ENCODE assay signal across 26 mouse cellular contexts in genomic region chr1:7388627-7389026, GRCm38 (mm10).
DNase-seq lines count a peak whose midpoint lies in the region; ATAC-seq and TF ChIP-seq lines count a peak whose summit lies in the region.
"Had no signal": no experiment of that assay in that cellular context is flagged by ENCODE, and none has a peak within 500 bp of the region (broad histone marks: within the 10 kb centered on the region; RNA-seq: fewer than 3 reads in every experiment).

No protein-coding gene starts in this region.

- no peaks in the 10 kb centered on the region for H3K9me3 ChIP-seq in forebrain, embryonic 11.5 days (ENCODE audit: control insufficient read depth, low read length)
- H3K9me3 ChIP-seq in forebrain, postnatal 0 days (ENCODE audit: low read length) = no peaks in the 10 kb centered on the region
- no peaks in the 10 kb centered on the region for H3K9me3 ChIP-seq in intestine, postnatal 0 days (ENCODE audit: control insufficient read depth)
- no peaks in the 10 kb centered on the region for H3K9me3 ChIP-seq in intestine, embryonic 15.5 days
- no peaks in the 10 kb centered on the region for H3K9me3 ChIP-seq in midbrain, embryonic 12.5 days
- no peaks in the 10 kb centered on the region for H3K9me3 ChIP-seq in midbrain, embryonic 16.5 days (replicated peaks; ENCODE audit: control insufficient read depth, low read length, poor library complexity, severe bottlenecking)
- no peaks in the 10 kb centered on the region for H3K9me3 ChIP-seq in neural tube, embryonic 11.5 days (ENCODE audit: control insufficient read depth, low read length)
- no peaks in the 10 kb centered on the region for H3K9me3 ChIP-seq in neural tube, embryonic 15.5 days (replicated peaks)
- H3K9me3 ChIP-seq: embryonic facial prominence, embryonic 10.5 days; embryonic facial prominence, embryonic 12.5 days; forebrain, embryonic 12.5 days; G1E had no signal

- no peak for DNase-seq in forebrain, embryonic 11.5 days (ENCODE audit: low spot score)
- no peak for DNase-seq in forebrain, postnatal 0 days
- DNase-seq in neural tube, embryonic 11.5 days (ENCODE audit: low spot score) = no peak
- DNase-seq: adrenal gland, adult 8-10 months; adrenal gland, postnatal 14 days; adrenal gland, postnatal 36 days; B cell, adult 2 months; cerebellum, adult 11-12 months; cerebellum, adult 2 months; cerebellum, adult 9-10 months; cerebellum, postnatal 10 days; cerebellum, postnatal 25 days had no signal

- ATAC-seq in forebrain, embryonic 11.5 days (replicated peaks; ENCODE audit: low FRiP score) = peak; percentile 53; the same call in 1 of the 2 replicates
- no peak for ATAC-seq in forebrain, postnatal 0 days
- ATAC-seq in intestine, postnatal 0 days = 0 out of 2 replicates have a peak, but pooled peaks have one; percentile 22
- no peak for ATAC-seq in intestine, embryonic 15.5 days
- ATAC-seq in midbrain, embryonic 12.5 days (ENCODE audit: low FRiP score, low read depth) = peak; percentile 47
- no peak for ATAC-seq in midbrain, embryonic 16.5 days
- ATAC-seq in neural tube, embryonic 11.5 days (ENCODE audit: insufficient read depth, low FRiP score, low TSS enrichment) = peak; percentile 53; the same call in 1 of the 2 replicates
- ATAC-seq in neural tube, embryonic 15.5 days (ENCODE audit: low FRiP score) = no peak
- ATAC-seq: activated CD4-positive, CD25-positive, alpha-beta regulatory T cell, adult 4 months; CD4-positive, CD25-positive, alpha-beta regulatory T cell, adult 4 months; forebrain, embryonic 14.5 days; Patski had no signal

- WGBS in forebrain, embryonic 11.5 days = 88% methylated on average over 1 of the region's 1 CpGs
- 100% methylated on average over 1 of the region's 1 CpGs for WGBS in forebrain, postnatal 0 days
- WGBS in intestine, postnatal 0 days = 100% methylated on average over 1 of the region's 1 CpGs
- 76% methylated on average over 1 of the region's 1 CpGs for WGBS in intestine, embryonic 15.5 days
- WGBS in midbrain, embryonic 12.5 days = 90% methylated on average over 1 of the region's 1 CpGs
- 88% methylated on average over 1 of the region's 1 CpGs for WGBS in midbrain, embryonic 16.5 days
- 85% methylated on average over 1 of the region's 1 CpGs for WGBS in neural tube, embryonic 11.5 days
- WGBS in neural tube, embryonic 15.5 days = 93% methylated on average over 1 of the region's 1 CpGs

- no peak overlapping the region for H3K27ac ChIP-seq in forebrain, embryonic 11.5 days (ENCODE audit: low read depth, low read length)
- no peak overlapping the region for H3K27ac ChIP-seq in forebrain, postnatal 0 days (ENCODE audit: low read depth, low read length)
- H3K27ac ChIP-seq in intestine, postnatal 0 days (ENCODE audit: low read depth, low read length) = no peak overlapping the region
- no peak overlapping the region for H3K27ac ChIP-seq in intestine, embryonic 15.5 days
- H3K27ac ChIP-seq in midbrain, embryonic 12.5 days (replicated peaks) = no peak overlapping the region
- no peak overlapping the region for H3K27ac ChIP-seq in midbrain, embryonic 16.5 days (ENCODE audit: low read length)
- no peak overlapping the region for H3K27ac ChIP-seq in neural tube, embryonic 11.5 days (ENCODE audit: low read depth, low read length)
- H3K27ac ChIP-seq in neural tube, embryonic 15.5 days (replicated peaks) = no peak overlapping the region
- H3K27ac ChIP-seq: embryonic facial prominence, embryonic 10.5 days; embryonic facial prominence, embryonic 12.5 days; forebrain, embryonic 12.5 days had no signal

- H3K4me1 ChIP-seq in forebrain, embryonic 11.5 days (replicated peaks; ENCODE audit: control insufficient read depth, insufficient read depth, low read length) = no peaks in the 10 kb centered on the region
- H3K4me1 ChIP-seq in forebrain, postnatal 0 days (ENCODE audit: insufficient read depth) = no peaks in the 10 kb centered on the region
- no peaks in the 10 kb centered on the region for H3K4me1 ChIP-seq in intestine, postnatal 0 days (replicated peaks; ENCODE audit: control insufficient read depth, insufficient read depth, low read length)
- H3K4me1 ChIP-seq in intestine, embryonic 15.5 days (replicated peaks) = no peaks in the 10 kb centered on the region
- no peaks in the 10 kb centered on the region for H3K4me1 ChIP-seq in midbrain, embryonic 12.5 days
- H3K4me1 ChIP-seq in midbrain, embryonic 16.5 days (ENCODE audit: control insufficient read depth, insufficient read depth, low read length) = no peaks in the 10 kb centered on the region
- H3K4me1 ChIP-seq in neural tube, embryonic 11.5 days (ENCODE audit: control insufficient read depth, insufficient read depth, low read length) = no peaks in the 10 kb centered on the region
- H3K4me1 ChIP-seq in neural tube, embryonic 15.5 days = no peaks in the 10 kb centered on the region
- H3K4me1 ChIP-seq: embryonic facial prominence, embryonic 10.5 days; embryonic facial prominence, embryonic 12.5 days; forebrain, embryonic 12.5 days had no signal

- TF ChIP-seq CTCF in forebrain, postnatal 0 days (IDR thresholded peaks at IDR 0.05; ENCODE audit: low read depth) = no peak
- no peak for TF ChIP-seq CTCF in intestine, postnatal 0 days (IDR thresholded peaks at IDR 0.05; ENCODE audit: low read depth)

- no peak overlapping the region for H3K4me3 ChIP-seq in forebrain, embryonic 11.5 days (ENCODE audit: low read depth, low read length)
- no peak overlapping the region for H3K4me3 ChIP-seq in forebrain, postnatal 0 days (ENCODE audit: low read depth, low read length)
- H3K4me3 ChIP-seq in intestine, postnatal 0 days (ENCODE audit: low read depth, low read length) = no peak overlapping the region
- H3K4me3 ChIP-seq in intestine, embryonic 15.5 days (replicated peaks) = no peak overlapping the region
- H3K4me3 ChIP-seq in midbrain, embryonic 12.5 days = no peak overlapping the region
- no peak overlapping the region for H3K4me3 ChIP-seq in midbrain, embryonic 16.5 days (ENCODE audit: low read depth, low read length)
- no peak overlapping the region for H3K4me3 ChIP-seq in neural tube, embryonic 11.5 days (ENCODE audit: low read depth, low read length)
- no peak overlapping the region for H3K4me3 ChIP-seq in neural tube, embryonic 15.5 days (replicated peaks)
- H3K4me3 ChIP-seq: embryonic facial prominence, embryonic 10.5 days; embryonic facial prominence, embryonic 12.5 days; forebrain, embryonic 12.5 days had no signal

- H3K36me3 ChIP-seq in forebrain, embryonic 11.5 days (ENCODE audit: control insufficient read depth, insufficient read depth, low read length) = no peaks in the 10 kb centered on the region
- no peaks in the 10 kb centered on the region for H3K36me3 ChIP-seq in forebrain, postnatal 0 days (ENCODE audit: insufficient read depth)
- no peaks in the 10 kb centered on the region for H3K36me3 ChIP-seq in intestine, postnatal 0 days (ENCODE audit: control insufficient read depth, insufficient read depth)
- no peaks in the 10 kb centered on the region for H3K36me3 ChIP-seq in intestine, embryonic 15.5 days
- H3K36me3 ChIP-seq in midbrain, embryonic 12.5 days = no peaks in the 10 kb centered on the region
- no peaks in the 10 kb centered on the region for H3K36me3 ChIP-seq in midbrain, embryonic 16.5 days (ENCODE audit: control insufficient read depth, insufficient read depth, low read length)
- no peaks in the 10 kb centered on the region for H3K36me3 ChIP-seq in neural tube, embryonic 11.5 days (ENCODE audit: control insufficient read depth, insufficient read depth, low read length)
- H3K36me3 ChIP-seq in neural tube, embryonic 15.5 days = no peaks in the 10 kb centered on the region
- H3K36me3 ChIP-seq: embryonic facial prominence, embryonic 12.5 days; forebrain, embryonic 12.5 days; G1E had no signal

- H3K9ac ChIP-seq in forebrain, embryonic 11.5 days (ENCODE audit: low read length) = no peak overlapping the region
- H3K9ac ChIP-seq in forebrain, postnatal 0 days = no peak overlapping the region
- H3K9ac ChIP-seq in intestine, postnatal 0 days (ENCODE audit: low read depth, low read length) = no peak overlapping the region
- no peak overlapping the region for H3K9ac ChIP-seq in intestine, embryonic 15.5 days
- H3K9ac ChIP-seq in midbrain, embryonic 12.5 days (replicated peaks) = no peak overlapping the region
- no peak overlapping the region for H3K9ac ChIP-seq in midbrain, embryonic 16.5 days (ENCODE audit: low read depth, low read length)
- H3K9ac ChIP-seq in neural tube, embryonic 11.5 days (ENCODE audit: low read length) = no peak overlapping the region
- no peak overlapping the region for H3K9ac ChIP-seq in neural tube, embryonic 15.5 days (replicated peaks)
- H3K9ac ChIP-seq: embryonic facial prominence, embryonic 12.5 days; forebrain, embryonic 12.5 days had no signal

- H3K4me2 ChIP-seq in forebrain, embryonic 11.5 days (ENCODE audit: low read depth, low read length, severe bottlenecking) = no peak overlapping the region
- no peak overlapping the region for H3K4me2 ChIP-seq in forebrain, postnatal 0 days (ENCODE audit: low read depth)
- H3K4me2 ChIP-seq in intestine, postnatal 0 days (replicated peaks; ENCODE audit: low read depth) = no peak overlapping the region
- no peak overlapping the region for H3K4me2 ChIP-seq in intestine, embryonic 15.5 days (replicated peaks)
- H3K4me2 ChIP-seq in midbrain, embryonic 12.5 days (replicated peaks) = no peak overlapping the region
- H3K4me2 ChIP-seq in midbrain, embryonic 16.5 days (ENCODE audit: low read length) = no peak overlapping the region
- no peak overlapping the region for H3K4me2 ChIP-seq in neural tube, embryonic 11.5 days (ENCODE audit: low read depth)
- H3K4me2 ChIP-seq in neural tube, embryonic 15.5 days = no peak overlapping the region
- H3K4me2 ChIP-seq: embryonic facial prominence, embryonic 12.5 days; forebrain, embryonic 12.5 days had no signal

- no peaks in the 10 kb centered on the region for H3K27me3 ChIP-seq in forebrain, embryonic 11.5 days (ENCODE audit: control insufficient read depth, insufficient read depth, low read length)
- no peaks in the 10 kb centered on the region for H3K27me3 ChIP-seq in forebrain, postnatal 0 days (ENCODE audit: insufficient read depth, low read length)
- no peaks in the 10 kb centered on the region for H3K27me3 ChIP-seq in intestine, postnatal 0 days (replicated peaks; ENCODE audit: control insufficient read depth, insufficient read depth, low read length)
- H3K27me3 ChIP-seq in intestine, embryonic 15.5 days (replicated peaks) = no peaks in the 10 kb centered on the region
- no peaks in the 10 kb centered on the region for H3K27me3 ChIP-seq in midbrain, embryonic 12.5 days
- H3K27me3 ChIP-seq in midbrain, embryonic 16.5 days (ENCODE audit: control insufficient read depth, insufficient read depth, low read depth, low read length) = no peaks in the 10 kb centered on the region
- H3K27me3 ChIP-seq in neural tube, embryonic 11.5 days (ENCODE audit: control insufficient read depth, insufficient read depth, low read length) = no peaks in the 10 kb centered on the region
- H3K27me3 ChIP-seq in neural tube, embryonic 15.5 days (replicated peaks) = no peaks in the 10 kb centered on the region
- H3K27me3 ChIP-seq: CH12.LX; embryonic facial prominence, embryonic 12.5 days; forebrain, embryonic 12.5 days; Patski had no signal

Comparison
In these comparisons a context has a peak if more than half of its experiments do, and no peak if none do; other contexts are left out.
1. ATAC-seq: peak in forebrain, embryonic 11.5 days (single experiment), intestine, postnatal 0 days (single experiment), midbrain, embryonic 12.5 days (single experiment) and neural tube, embryonic 11.5 days (single experiment); none in forebrain, postnatal 0 days (single experiment), intestine, embryonic 15.5 days (single experiment), midbrain, embryonic 16.5 days (single experiment) and neural tube, embryonic 15.5 days (single experiment).